Mouse (Mus musculus): ENCODE results near the gene Sumo1. TPM values are rescaled to one million over a fixed set of nuclear protein-coding genes. Genes with fewer than 3 reads are reported as not detected.

Sumo1 gene
- total RNA-seq, 4 experiments from 2014 or later = 108 to 122 (median 115) TPM

DNA sequence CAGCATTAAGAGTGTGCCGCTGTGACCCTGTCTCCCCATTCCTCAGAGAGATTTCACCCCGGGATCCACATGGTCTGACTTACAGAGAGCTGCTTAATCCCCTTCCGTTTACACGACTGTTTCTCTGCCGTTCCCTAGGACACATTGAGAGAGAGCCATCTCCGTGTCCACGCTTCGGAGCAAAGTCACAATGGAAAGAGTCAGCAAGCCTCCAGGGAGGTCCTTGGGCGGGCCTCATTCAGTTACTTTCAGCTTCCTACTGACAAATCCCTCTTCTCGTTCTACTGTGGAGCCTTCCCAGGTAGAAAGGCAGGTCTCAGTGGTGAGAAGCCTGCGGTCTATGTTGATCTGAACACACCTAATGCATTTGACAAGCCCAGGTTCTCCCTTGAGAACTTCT lies 119.6 kb downstream of the Sumo1 start:
- DNase-seq (ENCODE audit: low spot score in 2 of 2) = no peak

- DNase-seq (ENCODE audit: low spot score in 2 of 2) = no peak
Observed at GRCm38 (mm10) chr1:59550227-59550626, 120.4 kb downstream of the Sumo1 start.

GRCm38 (mm10) chr1:59549036-59549675 lies 121.5 kb downstream of the Sumo1 start:
- no peak for DNase-seq (ENCODE audit: low spot score in 2 of 2)

DNA sequence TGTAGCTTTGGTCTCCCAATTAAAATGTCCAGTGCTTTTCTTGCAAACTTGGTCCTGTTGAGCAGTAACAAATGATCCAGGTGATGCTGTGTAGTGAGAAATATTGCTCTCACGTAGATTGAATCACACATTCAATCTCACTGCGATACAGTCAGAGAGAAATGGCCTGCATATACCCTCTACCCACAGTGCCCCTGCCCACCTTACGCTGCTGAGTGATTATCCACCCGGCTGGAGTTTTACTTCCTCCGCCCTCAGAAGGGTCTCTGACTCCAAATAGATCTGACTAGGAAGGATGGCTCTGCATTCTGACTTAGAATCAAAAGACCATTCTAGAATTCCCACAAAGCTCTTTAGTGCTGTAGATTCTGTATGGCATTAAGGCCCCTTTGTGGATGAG lies 122.1 kb downstream of the Sumo1 start:
- no peak for DNase-seq (ENCODE audit: low spot score in 2 of 2)

GRCm38 (mm10) chr1:59543911-59544310 lies 126.7 kb downstream of the Sumo1 start:
- no peak for DNase-seq (ENCODE audit: low spot score in 2 of 2)

- DNase-seq (ENCODE audit: low spot score in 2 of 2) = no peak
Observed at GRCm38 (mm10) chr1:59542231-59542630, 128.4 kb downstream of the Sumo1 start.

GRCm38 (mm10) chr1:59541271-59542020 lies 129.2 kb downstream of the Sumo1 start:
- no peak for DNase-seq (ENCODE audit: low spot score in 2 of 2)

- DNase-seq (ENCODE audit: low spot score in 2 of 2) = no peak
Observed at GRCm38 (mm10) chr1:59540537-59541148, 130.0 kb downstream of the Sumo1 start.

DNA sequence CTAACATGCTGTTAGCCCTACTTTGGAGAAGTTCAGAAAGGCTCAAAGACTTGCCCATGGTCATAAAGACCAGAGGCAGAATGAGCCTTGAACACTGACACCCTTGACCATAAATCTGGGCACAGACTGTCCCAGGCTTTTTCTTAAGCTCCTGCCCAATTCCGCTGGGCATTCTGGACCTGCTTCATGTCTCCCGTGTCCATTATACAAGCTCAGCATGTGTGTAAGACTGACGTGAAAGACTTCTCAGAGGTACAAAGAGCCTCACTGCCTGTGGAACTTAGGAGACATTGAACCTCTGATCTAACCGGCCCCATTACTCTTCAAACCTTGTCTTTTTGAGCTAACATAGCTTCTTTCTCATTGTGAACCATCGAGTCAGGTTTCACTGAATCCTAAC lies 132.3 kb downstream of the Sumo1 start:
- DNase-seq (ENCODE audit: low spot score in 2 of 2) = no peak

Other genes starting within 250 kb of the Sumo1 start
- 1 to 10 TPM; 7.7 to 9.5 (median 8.2) TPM for gene Fzd7, start 188.4 kb downstream of the Sumo1 start, total RNA-seq (2022)
- 10 to 100 TPM; 12.9 to 22.4 (median 17.3) TPM for gene Gm973, start 154.6 kb downstream of the Sumo1 start, total RNA-seq (2022)
- 10 to 100 TPM; 54.5 to 67.6 (median 58.9) TPM for gene Nop58, start 14.1 kb upstream of the Sumo1 start, total RNA-seq (2022)
- 10 to 100 TPM; 82.8 to 99.5 (median 90.6) TPM for gene Bmpr2, start 92.6 kb upstream of the Sumo1 start, total RNA-seq (2022)
- 10 to 100 TPM; 54.9 to 60.2 (median 57.9) TPM for gene Fam117b, start 242.2 kb upstream of the Sumo1 start, total RNA-seq (2022)

Measured in left cerebral cortex, adult 8-10 months (tissue).